Mouse (Mus musculus) telencephalon, adult 2 months (tissue): ENCODE results near the gene Gm14781.
"Not testable (repeated sequence)": the region's sequence is repeated elsewhere in the genome, so short reads cannot be mapped to it uniquely, and the experiment has no call there.

Experiments
- DNase-seq: peaks from one replicate; pipeline ENCODE4 v3.0.0-alpha.2; 2011; ENCODE audit warnings: low read depth, low spot score

The Gm14781 gene

DNA sequence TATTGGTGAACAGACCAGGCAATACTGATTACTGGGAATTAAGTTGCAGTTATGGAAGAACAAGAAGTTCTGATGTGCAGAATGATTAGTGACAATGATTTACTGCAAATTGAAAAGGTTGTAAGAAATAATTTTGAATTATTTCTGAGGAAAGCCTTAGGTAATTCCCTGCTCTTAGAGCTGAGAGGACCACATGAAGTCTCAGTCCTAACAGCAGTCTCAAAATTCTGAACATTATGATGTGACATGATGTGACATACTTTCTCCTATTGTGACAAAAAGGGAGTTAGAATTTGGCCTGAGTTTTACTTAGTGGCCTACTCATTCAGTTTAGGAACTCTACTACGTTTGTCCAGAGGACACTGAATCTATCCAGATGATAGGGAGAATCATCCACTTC is at the start of gene Gm14781:
TSS of gene Gm14781 (plus strand) at position 301 of the 400 bp plus-strand sequence.
- DNase-seq: not testable (repeated sequence)

DNA sequence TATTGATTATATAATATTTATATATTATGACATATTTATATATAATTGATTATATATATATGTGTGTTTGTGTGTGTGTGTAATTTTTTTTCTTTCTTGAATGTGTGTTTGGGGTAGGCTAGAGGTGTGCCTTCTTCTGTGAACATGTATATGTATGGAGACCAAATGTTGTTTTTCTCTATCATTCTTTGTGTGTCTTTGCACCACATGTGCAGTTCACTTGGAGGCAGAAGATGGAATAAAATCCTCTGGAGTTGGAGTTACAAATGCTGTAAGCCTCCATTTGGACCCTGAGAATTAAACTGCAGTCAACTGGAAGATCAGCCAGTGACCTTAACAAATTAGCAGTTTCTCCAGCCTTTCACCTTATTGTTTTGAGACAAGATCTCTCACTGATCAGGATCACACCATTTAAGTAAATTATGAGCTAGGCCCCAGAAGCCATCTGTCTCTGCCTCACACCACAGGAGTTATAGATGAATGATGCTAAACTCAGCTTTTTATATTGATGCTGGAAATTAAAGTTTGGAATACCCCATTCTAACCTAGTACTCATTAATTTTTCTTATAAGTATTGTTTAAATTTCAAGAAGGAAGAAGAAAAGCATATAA is 23.1 kb downstream of the Gm14781 start:
- not testable (repeated sequence) for DNase-seq
